Mouse (Mus musculus): ENCODE data around the gene Slc12a3.

Slc12a3 gene

DNA sequence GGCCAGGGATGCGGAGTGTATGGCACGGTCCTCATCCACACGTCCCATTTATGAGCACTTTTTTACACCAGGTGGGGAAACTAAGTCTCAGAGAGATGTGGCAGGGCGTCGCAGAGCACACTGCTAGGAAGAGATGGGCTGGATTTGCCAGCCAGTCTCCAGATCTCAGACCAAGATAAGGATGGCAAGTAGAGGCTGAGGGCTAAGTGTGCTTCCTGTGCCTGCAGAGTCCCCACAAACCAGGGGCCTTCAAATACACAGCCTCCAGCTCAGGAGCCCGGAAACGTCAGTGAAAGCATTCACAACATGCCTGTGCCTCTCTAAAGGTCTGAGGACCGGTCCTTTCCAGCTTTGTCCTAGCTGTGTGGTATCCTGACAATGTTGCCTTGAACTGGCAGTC, 8.6 kb downstream of the Slc12a3 start:
- no peak for DNase-seq

DNA sequence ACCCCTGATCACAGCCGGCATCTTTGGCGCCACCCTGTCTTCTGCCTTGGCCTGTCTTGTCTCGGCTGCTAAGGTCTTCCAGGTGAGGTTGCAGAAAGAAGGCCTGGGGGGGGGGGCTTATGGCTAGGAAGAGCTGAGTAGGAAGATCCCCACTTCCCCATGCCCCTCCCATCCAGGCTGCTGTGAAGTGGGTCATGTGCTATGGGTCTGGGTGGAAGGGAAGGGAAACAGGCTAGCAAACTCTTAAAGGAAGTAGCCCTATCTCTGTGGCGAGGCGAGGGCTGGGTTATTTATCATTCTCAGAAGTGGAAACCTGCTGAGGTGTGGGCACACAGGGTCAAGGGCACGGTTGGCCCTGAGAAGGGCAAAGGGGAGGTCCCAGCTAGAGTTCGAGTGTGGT, 11.8 kb downstream of the Slc12a3 start:
- DNase-seq, result no peak

DNA sequence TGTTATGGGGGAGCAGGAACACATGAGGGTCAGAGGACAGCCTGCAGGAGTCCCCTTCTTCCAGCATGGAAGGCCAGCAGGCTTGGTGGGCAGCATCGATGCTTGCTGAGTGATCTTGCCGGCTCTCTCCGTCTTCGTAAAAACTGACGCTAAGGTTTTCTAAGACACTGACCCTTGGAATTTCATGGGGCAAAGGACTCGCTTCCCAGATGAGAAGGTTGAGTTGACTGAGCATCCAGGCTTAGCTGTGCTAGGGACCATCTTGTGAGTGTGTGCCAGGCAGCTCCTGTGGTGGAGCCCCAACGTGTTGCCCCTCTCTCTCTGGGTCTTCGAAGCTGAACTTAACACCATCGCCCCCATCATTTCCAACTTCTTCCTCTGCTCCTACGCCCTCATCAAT, 13.7 kb downstream of the Slc12a3 start:
- DNase-seq, result no peak

DNA sequence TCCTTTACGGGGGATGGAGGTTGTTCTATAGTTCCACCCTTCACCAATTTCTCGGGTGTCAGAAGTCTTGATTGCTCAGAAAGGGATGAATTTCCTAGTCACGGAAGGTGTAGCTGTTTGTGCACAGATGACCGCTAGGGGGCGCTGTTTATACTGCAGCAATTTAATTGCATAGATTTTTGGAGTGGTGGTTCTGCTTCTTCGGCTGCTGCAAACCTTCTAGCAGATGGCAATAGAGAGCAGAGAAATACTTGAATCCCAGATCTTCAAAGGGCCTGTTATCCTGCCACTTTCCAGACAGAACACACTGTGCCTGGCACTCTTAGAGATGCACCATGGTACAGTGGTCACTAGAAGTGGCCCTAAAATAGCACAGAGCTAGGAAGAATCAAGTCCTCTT, 14.3 kb downstream of the Slc12a3 start:
- peak; percentile 83 for DNase-seq

DNA sequence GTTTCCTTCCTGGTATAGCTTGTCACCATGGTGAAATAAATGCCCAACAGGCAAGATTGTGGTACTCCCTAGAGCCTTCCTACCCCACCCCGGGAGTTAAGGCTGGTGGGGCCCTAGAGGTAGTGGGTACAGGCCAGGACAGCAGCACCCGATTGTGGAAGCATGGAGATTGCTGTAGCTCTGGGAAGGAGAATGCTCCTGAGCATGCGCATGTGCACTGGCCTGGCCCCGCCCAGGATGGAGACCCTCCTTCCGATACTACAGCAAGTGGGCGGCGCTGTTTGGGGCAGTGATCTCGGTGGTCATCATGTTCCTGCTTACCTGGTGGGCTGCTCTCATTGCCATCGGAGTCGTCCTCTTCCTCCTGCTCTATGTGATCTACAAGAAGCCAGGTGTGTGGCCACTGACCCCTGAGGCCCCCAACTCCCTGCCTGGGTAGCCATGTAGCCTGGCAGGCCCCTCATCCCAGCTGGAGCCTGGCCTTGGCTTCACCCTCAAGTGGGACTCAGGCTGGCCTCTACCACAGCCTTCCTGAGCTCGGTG, 14.8 kb downstream of the Slc12a3 start:
- no peak for DNase-seq

DNA sequence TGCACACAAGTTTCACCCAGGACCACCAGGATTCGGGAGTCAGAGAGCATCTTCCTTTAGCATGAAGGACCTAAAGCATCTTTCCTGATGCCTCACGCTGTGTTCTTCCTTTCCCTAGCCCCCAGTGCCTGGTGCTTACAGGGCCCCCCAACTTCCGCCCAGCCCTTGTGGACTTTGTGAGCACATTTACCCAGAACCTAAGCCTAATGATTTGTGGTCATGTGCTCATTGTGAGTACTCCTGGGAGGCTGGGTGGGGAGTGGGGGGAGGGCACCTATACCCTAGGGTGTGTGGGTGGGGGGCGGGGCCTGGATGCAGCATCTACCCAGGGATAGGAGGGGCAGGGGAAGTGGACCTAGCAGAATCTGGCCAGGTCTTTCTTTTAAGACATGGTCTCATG, 16.7 kb downstream of the Slc12a3 start:
- no peak for DNase-seq

DNA sequence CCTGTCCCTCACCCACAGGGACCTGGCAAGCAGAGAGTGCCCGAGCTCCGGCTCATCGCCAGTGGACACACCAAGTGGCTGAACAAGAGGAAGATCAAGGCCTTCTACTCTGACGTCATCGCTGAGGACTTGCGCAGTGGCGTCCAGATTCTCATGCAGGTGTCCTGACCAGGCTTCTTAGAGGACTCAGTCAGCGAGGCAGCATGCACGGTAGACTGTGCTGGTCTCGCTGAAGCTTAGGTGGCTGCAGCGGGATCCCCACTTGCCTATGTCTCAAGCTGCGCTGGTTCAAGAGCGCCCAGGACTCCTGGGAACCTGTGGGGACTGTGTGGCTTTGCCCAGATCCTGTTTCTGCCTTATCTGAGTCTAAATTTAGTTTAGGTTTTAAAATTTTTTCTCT, 17.3 kb downstream of the Slc12a3 start:
- no peak for DNase-seq

DNA sequence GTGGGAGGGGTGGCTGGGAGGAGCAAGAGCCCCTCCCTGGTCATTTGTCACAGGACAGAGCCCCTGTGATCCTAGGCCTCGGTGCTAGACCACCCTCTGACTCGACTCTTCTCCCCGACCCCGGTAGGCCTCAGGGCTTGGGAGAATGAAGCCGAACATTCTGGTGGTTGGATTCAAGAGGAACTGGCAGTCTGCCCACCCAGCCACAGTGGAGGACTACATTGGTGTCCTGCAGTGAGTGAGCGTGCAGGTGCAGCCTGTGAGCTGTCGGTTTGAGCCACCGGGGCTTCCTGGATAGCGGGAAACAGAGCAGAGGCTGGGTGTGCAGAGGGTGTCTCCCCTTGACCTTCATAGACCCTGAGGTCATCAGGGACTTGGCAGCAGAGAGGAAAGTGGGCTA, 19.4 kb downstream of the Slc12a3 start:
- no peak for DNase-seq

DNA sequence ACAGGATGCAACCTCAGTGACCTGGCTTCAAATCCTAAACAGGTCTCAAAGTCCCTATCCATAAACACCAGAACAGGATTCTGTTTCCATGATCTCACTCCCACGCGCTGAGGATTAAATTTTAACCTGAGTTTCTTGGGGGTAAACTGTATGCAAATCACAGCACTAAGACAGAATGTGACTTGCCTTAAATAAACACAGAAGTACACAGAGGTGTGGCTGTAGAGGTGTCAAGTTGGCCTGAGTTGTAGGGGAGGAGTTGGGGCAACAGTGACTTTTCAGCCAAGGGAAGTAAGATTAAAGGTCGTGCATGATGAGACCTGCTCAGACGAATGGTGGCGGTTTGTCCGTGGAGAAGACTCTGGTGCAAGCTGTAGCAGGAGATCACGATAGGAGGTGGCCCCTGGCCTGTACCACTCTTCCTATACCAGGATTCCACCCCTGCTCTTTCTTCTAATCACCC, 25.1 kb downstream of the Slc12a3 start:
- DNase-seq, result no peak

DNA sequence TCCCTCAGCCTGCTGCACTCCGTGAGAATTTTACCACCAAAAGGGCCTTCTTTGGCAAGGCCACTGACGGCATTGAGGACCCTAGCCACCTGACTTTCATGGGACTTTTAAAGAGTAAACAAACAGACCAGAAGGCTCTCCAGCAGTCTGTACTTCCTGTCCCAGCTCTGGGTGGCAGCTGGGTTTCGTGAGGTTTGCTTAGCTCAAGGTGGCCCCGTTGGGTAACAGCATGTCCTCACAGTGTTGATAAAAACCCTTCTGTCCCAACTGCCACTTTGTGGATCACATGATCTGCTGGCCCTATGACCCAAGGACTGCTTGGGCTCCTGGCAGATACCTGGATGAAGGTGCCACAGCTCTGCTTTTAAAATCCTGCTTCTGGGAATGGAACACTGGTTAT, 25.6 kb downstream of the Slc12a3 start:
- no peak for DNase-seq

DNA sequence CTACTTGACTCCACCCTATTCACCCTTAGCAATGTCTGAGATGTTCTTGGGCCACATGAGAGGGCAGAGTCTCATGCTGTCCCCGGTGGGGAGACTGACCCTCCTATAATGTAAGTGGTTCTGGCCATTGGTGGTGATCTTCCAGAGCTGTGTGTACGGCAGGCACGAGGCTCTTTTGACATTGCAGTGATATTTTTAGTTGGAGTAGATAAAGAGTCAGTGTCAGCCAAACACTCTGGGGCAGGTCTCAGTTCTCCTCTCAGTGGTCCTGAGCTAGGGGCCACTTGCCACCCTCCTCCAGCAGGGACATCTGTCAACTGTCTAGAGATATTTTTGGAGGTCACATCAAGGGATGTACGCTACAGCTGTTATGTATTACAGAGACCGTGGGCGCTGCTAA, 28.2 kb downstream of the Slc12a3 start:
- DNase-seq, result no peak

DNA sequence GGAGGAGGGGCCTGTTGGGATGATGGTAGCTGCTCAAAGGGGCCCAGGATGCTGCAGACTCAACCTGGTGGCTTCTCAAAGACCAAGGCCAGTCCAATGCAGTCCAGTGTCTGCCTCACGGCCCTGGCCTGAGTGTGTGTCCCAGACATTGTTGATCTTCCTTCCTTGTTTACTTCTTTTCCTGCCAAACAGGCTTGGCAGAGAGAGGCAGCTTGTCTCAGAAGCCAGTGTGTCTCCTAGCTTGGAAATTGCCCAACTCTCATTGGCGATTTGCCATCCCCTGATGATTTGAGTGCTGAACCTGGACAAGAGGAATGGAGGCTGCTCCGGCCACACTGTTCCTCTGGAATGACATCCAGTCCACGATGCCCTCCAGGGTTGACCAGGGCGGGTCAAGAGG, 29.5 kb downstream of the Slc12a3 start:
- peak; percentile 42 for DNase-seq

DNA sequence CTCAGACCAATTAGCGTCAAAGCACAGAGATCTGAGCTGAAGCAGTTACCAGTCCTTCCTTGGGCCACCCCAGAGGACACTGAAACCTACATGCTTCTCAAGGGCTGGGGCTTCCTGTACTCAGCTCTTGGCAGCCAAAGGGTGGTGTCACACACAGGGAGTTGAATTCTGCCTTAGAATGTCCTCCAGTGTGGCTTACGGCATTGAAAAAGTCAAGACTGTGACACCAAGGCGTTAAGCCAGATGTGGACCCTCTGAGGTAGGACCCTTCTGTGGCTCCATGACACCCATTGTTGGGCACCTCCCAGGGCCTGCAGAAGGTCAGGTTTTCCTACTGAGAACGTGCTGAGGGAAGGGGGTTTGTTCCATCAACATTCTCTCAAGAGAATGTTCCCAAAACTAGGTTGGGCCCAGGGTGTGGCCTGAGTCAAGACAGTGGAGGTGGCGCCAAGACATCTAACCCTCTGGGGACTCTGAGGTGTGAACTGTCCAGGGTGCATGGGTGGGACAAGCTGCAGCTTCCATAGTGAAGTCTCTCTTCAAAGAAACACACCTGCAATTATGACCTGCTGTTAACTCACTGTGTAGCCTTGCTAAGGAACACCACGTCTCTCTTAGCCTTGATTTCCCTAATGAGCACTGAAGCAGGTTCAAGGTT, 32.9 kb downstream of the Slc12a3 start:
- no peak for DNase-seq

DNA sequence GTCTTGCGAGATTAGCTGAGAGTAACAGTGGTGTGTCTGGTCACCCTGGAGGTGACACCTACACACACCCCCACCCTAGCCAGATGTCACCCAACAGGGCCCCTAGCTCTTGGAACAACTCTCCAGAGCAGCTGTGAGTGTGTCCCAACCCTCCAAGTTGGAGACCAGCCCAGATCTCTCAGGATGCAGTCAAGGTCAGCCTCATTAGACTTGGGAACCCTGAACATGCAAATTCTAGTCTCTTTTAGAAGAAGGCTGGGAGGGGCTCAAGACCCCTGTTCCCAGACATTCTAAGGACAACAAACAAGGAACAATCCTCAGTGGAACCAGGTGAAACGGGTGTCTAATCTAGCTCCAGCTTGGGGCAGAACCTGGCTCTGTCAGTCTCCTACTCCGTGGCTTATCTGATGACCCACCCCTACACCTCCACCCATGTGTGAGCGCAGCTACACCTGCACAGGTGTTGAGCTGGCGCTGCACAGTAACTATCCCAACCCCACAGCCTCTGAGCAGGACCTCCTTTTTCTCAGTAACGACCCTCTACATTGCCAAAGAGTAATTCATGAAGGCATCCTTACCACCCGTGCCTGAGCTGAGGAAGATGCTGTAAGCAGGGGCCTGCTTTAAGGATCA, 33.7 kb downstream of the Slc12a3 start:
- no peak for DNase-seq

DNA sequence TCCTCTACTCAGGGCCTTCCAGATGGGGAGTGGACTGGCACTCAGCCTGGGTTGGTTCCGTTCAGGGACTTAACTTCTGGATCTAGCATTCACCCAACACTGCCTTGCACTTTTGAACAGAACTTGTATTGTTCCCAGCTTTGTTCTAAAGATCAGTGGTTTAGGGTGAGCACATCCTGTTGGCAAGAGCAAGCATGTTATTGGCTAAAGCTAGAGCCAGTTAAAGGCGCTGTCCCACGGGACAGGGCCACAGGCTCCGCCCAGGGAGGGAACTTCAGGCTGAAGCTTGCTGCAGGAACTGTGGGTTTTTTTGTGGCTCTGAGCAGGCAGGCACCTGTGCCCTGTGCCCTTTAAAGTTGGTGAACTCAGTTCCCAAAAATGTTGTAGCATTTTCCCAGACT, 34.3 kb downstream of the Slc12a3 start:
- peak; percentile 43 for DNase-seq

DNA sequence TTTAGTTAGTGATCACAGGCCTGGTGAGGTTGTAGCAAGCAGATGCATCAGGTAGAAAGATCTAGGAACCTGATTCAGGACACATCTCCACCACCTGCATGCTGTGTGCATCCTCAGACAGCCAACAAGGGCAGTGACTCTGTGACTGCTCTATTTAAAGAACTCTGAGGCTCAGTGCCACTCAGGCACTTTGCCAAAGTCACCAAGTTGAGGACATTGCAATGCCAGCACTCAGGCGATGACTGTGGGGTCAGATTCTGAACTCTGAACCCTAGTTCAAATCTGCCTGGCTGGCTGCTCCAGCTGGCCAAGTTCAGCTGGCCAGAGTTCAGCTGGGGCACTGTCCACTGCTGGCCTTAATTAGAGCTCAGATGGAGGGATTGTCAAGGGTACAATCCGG, 34.9 kb downstream of the Slc12a3 start:
- no peak for DNase-seq

DNA sequence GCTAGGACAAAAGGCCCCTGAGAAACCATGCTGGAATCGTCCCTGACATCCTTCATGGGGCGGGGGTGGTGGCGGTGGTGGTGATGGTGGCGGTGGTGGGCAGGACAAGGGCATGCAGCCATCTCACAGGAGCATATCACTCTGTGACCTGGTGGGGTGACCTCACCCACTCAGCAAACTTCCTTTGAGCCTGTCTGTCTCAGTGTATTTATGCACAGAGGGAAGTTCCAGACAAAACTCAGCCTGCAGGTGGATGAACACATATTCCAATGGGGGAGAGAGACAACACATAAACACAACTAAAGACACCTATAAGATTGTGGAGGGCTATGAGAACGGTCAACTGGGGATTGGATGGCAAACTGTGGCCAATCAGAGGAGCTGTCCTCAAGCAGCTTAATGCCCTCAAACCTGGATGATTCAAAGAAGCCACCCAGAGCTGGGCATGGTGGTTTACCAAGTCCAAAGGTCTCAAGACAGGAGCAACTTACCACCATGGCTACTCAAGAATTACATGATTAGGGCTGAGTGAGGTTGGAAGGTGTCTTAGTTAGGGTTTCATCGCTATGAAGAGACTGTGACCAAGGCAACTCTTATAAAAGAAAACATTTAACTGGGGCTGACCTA, 35.8 kb downstream of the Slc12a3 start:
- DNase-seq, result no peak

DNA sequence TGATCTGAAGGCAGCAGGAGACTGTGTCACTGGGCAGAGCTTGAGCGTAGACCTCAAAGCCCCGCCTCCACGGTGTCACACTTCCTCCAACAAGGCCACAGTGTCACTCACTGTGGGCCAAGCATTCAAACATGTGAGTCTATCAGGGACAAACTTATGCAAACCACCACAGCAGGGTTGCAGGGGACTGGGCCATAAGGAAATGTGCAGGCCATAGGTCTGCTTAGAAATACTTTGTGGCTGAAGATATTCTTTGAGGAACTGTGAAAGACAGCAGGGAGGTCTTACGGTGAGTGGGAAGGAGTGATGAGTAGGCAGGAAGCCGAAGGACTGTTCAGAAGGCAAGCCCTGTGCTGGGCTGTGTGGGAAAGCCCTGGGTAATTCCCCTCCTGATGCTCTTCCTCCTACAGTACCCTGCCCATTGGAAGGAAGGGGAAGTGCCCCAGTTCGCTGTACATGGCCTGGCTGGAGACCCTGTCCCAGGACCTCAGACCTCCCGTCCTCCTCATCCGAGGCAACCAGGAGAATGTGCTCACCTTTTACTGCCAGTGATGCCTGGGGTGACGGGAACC, 36.5 kb downstream of the Slc12a3 start:
- no peak for DNase-seq

DNA sequence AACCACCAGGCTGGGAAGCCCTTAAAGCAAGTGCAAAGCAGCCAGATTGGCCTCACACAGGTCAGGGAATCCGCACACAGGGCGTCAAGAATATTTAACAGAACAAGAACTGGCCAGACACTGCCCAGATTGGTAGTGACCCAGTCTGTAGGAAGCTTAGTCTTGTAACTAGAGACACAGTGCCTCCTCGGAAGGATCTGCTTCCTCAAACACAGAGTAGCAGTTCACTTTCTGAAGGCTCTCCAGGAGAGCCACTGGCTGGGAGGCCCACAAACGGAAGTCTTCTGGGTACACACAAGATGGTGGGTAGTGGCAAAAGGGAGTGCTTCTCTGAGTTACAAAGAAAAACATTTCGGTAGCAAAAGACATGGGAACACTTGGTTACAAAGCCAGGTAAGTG, 41.8 kb downstream of the Slc12a3 start:
- DNase-seq, result no peak

DNA sequence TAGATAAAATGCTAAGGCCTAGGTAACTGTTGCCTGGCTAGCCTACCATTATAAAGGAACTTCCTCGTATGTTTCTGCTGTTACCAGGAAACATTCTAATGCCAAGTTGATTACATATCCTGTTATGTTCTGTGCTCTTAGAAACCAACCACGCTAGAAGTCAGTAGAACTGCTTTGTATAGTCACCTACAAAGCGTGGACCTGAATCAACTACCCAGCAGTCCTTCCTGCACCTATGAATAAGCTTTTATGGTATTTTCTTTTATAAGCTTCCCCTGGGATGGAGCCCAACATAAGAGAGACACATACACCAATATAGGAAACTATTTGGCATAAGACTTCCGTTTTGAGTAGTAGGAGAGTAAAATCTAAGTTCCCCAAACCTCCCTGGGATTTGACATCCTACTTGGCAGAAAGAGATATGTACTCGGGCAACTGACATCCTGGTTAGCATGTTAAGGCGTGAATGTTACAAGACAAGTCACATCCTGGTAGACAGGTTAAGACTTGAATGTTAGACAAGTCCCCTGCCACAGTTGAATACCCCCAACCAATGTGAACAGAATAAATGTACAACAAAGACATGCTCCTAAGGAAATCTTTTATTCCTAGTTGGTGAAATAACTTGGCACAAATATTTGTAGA, 44.1 kb downstream of the Slc12a3 start:
- no peak for DNase-seq

DNA sequence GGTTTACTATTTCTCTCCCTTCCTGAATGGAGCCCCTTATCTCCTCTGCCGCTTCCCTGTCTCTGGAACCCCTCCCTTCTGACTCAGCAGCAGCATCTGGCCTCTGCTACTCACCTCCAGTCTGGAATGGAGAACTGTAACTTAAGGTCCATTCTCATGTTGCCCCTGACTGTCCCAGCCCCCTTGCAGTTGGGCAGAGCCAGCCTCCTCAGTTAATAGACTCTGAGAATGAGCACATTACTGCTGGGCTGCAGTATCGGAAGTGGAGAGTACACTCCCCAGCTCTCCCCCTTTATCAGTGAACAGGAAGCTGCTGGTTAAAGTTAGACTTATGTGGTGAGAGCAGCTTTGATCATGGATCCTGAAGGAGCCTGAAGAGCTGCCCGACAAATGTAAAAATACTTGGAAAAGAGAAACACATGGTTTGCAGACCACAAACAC, 46.6 kb downstream of the Slc12a3 start:
- no peak for DNase-seq

DNA sequence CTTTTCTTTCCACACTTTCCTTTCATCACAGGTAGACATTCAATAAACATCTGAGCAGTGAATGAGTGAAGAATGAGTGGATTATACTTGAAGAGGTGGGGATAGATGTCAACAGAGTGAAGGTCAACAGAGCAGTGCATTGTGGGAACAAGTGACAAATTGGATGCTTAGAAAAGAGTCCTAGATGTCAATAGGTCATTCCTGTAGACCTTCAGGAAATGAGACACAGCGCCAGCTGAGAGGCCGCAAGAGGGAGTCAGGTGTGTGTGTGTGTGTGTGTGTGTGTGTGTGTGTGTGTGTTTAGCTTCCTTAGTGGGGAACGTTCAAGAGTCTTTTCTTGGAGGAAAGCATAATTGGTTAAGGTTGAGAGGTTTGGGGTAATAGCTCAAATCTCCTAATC, 47.2 kb downstream of the Slc12a3 start:
- DNase-seq, result no peak

DNA sequence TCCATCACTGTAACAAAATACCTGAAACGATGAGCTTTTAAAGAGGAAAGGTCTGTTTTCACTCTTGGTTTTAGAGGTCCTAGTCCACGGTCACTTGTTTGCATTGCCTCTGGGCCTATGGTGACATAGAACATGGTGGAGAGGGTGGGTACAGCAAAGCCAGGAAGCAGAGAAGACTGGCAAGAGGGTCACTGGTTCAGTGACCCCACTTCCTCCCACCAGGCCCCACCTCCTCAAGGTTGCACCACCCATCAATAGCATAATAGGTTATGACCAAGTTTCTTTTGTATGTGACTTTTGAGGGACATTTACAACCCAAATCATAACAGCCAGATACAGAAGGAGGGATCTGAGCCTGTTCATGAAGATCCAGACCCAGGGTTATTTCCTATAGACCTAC, 47.6 kb downstream of the Slc12a3 start:
- no peak for DNase-seq
